Mouse (Mus musculus) myocyte (in vitro differentiated cells): ENCODE measurements around the gene Hist1h1t.

ENCODE experiments used
- E2F4 ChIP-seq: IDR thresholded peaks from one replicate; pipeline ENCODE4 v1.6.1; 2011; ENCODE audit warnings: mild to moderate bottlenecking, control low read depth, moderate library complexity; ENCODE audit not compliant: insufficient read depth
- MAX ChIP-seq: IDR thresholded peaks from one replicate; pipeline ENCODE4 v1.6.1; 2011; ENCODE audit warnings: low read depth, mild to moderate bottlenecking, control low read depth
- MYOD1 ChIP-seq, 3 experiments: IDR thresholded peaks; one replicate each; pipeline ENCODE4 v1.6.1; 2011; ENCODE audit warnings: control low read depth in 2 of 3, low read depth in 2 of 3, mild to moderate bottlenecking in 2 of 3, moderate library complexity in 1 of 3; ENCODE audit not compliant: insufficient read length in 2 of 3, control insufficient read depth in 1 of 3
- MYOG ChIP-seq, 3 experiments: IDR thresholded peaks; one replicate each; pipeline ENCODE4 v1.6.1; 2011; ENCODE audit warnings: control low read depth in 2 of 3, low read depth in 2 of 3, mild to moderate bottlenecking in 2 of 3; ENCODE audit not compliant: insufficient read length in 2 of 3, control insufficient read depth in 1 of 3, insufficient read depth in 1 of 3
- POLR2A ChIP-seq: IDR thresholded peaks from one replicate; pipeline ENCODE4 v1.6.1; 2011; ENCODE audit warnings: low read depth, mild to moderate bottlenecking, control low read depth, moderate library complexity; ENCODE audit not compliant: insufficient read length

GRCm38 (mm10) chr13:23740256-23740840 lies 44.7 kb downstream of the Hist1h1t start:
- TF ChIP-seq POLR2A (no peak), E2F4 (no peak), MYOG (IDR thresholded peaks at IDR 0.05; ENCODE audit: control insufficient read depth in 1 of 3, insufficient read depth in 1 of 3, insufficient read length in 2 of 3, low read depth in 2 of 3) (no peak), MAX (no peak), MYOD1 (IDR thresholded peaks at IDR 0.05; ENCODE audit: control insufficient read depth in 1 of 3, insufficient read length in 2 of 3, low read depth in 2 of 3) (no peak)
